Mouse (Mus musculus): ENCODE data around the gene Skor1.

- TF ChIP-seq ZNF384 (IDR thresholded peaks at IDR 0.05; ENCODE audit: low read depth, low read length) (no peak), MAFK (IDR thresholded peaks at IDR 0.05; ENCODE audit: insufficient read depth, low read depth, low read length) (no peak), ZC3H11A (IDR thresholded peaks at IDR 0.05; ENCODE audit: borderline replicate concordance, low read depth, low read length) (peak; percentile 89; the same call in 1 of the 2 replicates)
Measured at GRCm38 (mm10) chr9:63123451-63124438, 25.0 kb downstream of the Skor1 start.
